Mouse (Mus musculus) A20 (cell line): ENCODE measurements around the gene Foxk1.

Experiments used
- DNase-seq: peaks from one replicate; pipeline ENCODE4 v3.0.0-alpha.2; 2011; ENCODE audit warnings: low read depth, low spot score

Gene Foxk1

DNA sequence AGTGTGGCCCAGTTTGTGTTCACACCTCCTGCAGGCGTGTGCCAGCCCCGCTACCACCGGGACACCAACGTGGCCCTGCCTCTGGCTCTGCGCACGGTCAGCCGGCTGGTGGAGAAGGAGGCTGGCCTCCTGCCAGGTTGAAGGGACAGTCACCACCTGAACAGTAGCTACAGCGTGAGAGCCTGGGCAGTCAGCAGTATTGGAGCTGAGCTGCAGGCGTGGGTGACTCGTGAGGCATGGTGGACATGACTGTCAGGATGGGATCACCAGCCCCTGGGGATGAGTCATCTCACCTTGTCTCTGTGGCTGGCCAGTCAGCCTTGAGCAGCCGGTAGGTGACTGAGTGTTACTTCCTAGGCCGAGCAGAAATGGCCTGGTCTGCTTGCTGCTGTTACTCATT, 76.0 kb downstream of the Foxk1 start:
- DNase-seq = no peak

DNA sequence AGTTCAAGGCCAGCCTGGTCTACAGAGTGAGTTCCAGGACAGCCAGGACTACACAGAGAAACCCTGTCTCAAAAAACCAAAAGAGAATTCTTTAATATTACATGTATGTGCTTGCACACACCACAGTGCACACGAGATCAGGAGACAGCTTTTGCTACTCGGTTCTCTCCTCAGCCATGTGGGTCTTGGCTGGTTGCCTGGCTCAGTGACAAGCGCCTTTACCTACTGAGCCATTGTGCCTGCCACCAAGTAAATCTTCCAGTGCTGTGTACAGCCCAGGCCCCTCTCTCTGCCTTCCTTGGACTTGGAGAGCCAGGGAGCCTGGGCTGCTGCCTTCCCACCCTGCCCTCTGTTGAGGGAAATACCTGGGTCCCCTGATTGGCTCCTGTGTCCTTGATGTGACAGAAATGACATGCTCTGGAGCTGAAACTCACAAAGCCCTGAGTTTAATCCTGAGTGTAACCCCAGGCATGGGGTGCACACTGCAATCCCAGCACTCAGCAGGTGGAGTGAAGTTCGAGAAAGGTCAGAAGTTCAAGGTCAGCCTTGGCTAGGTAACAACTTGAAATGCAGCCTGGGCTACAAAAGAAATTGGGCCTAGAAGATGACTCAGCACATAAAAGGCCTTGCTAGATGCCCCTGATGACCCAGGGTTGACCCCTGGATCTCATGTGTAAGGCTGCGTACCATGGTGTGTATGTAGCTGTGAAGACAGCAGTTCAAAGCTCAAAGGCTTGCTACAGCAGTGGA, 76.7 kb downstream of the Foxk1 start:
- DNase-seq = no peak

DNA sequence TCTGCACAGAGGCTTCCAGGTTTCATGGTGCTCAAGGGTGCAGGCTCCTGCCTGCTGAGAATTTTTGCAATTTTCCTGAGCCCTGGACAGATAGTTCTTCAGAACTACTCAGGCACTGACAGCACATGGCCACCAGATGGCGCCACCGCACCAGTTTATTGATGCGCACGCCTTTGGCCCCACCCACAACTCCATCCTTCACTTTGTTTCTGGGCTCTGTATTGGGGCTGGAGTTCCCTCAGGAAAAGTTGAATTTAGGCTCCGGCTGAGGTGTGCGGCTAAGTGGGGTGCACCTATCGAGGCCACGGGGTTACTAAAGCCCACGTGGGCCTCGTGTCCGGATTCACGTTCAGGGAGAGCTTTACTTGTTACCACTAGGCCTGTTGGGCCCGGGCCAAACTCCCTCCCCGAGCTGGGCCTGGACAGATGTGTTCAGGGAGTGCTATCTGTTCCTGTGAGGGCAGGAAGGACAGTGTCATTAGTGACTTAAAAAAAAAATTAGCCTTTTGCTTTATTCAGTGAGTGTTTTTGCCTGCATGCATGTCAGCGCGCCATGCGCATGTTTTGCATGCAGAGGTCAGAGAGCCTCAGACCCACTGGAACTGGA, 77.6 kb downstream of the Foxk1 start:
- peak; percentile 67 for DNase-seq

DNA sequence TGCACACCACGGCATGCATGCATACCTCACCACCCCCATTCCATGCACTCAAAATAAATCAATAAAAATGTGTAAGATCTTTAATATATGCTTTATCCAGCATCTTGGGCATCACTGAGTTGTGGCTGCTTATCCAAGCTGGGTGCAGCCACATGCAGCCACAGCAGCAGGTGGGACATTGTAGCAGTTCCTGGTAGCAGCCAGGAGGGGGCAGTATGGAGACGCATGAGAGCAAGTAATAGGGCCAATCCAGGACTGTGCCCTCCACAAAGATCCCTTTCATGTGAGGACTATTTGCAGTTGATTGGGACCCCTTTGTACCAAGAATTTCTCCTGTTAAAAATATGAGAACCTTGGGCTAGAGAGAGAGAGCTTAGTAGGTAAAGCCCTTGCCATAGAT, 81.2 kb downstream of the Foxk1 start:
- peak; percentile 59 for DNase-seq

DNA sequence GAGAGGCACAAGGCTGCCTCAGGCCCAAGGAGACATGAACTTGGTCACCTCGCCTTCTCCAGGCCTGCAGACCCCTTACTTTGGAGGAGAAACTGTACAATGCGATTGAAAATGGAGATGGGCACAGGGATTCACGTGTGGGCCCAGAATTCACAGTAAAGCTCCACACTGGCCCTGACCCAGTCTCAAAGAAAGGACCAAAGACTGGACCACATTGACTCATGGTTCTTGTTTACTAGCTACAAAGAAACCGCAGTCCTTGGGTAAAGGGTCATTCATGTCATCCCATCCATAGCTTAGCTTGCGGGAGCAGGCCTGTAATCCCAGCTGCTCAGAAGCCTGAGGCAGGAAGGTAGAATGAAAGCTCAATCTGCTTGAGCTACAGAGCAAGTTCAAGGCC, 82.3 kb downstream of the Foxk1 start:
- DNase-seq = no peak

DNA sequence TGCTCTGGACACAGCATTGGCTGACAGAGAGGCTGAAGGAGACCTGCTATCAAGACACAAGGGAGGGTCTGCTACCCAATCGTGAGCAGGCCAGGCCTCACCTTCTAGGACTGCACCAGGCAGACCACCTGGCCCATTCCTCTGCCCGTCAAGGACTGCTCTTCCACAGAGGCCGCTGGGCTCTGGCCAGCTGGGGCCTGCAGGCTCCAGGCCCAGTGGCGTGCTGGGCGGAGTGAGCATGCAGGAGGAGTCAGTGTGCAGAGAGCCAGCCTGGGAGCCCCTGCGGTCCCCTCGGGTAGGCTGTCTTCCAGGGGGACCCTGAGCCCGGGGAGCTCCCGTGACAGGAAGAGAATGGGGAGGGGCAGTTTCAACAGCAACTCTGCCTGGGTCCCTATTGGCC, 85.4 kb downstream of the Foxk1 start:
- no peak for DNase-seq

DNA sequence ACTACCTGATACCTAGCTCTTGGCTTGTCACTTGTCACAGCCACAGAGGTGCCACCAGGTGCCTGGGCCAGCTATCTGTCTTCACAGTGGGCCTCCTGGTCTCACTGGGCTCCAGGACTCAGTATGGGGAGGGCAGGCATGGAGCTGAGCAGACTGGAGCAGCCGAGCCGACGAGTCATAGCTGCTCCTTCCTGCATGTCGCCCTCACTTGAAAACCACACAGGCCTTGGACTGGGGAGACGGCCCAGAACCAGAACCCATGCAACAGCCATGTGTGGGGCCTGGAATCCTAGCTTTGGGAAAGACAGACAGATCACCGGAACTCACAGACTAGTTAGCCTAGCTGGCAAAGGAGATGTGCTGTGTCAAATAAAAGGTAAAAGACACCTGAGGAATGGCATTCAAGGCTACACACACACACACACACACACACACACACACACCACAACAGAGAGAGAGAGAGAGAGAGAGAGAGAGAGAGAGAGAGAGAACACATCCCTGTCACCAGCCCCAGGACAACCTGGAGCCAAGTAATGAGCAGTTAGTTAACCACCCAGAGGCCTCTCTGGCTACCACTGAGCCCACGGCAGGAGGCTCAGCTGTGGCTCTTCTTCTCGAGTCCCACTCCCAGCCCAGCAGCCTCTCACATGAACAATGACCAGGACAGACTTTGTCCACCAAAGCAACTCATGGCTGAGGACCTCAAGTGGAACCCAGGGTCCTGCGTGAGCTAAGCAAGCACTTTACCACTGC, 88.8 kb downstream of the Foxk1 start:
- DNase-seq = no peak

DNA sequence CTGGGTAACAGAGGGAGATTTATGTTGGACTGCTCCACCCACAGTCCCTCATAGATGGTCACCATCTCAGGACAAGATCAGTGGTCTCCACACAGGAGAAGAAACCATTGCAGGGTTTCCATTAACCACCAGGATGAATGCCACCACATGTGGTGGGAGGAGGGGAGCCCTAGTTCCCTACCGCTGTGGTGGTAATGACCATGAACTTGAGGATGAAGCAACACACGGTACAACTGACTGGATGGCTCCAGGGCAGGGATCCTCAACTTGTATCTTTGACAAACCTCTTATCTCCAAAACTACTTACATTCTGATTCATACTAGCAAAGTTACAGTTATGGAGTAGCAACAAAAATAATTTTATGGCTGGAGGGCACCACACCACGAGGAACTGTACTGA, 92.0 kb downstream of the Foxk1 start:
- no peak for DNase-seq

DNA sequence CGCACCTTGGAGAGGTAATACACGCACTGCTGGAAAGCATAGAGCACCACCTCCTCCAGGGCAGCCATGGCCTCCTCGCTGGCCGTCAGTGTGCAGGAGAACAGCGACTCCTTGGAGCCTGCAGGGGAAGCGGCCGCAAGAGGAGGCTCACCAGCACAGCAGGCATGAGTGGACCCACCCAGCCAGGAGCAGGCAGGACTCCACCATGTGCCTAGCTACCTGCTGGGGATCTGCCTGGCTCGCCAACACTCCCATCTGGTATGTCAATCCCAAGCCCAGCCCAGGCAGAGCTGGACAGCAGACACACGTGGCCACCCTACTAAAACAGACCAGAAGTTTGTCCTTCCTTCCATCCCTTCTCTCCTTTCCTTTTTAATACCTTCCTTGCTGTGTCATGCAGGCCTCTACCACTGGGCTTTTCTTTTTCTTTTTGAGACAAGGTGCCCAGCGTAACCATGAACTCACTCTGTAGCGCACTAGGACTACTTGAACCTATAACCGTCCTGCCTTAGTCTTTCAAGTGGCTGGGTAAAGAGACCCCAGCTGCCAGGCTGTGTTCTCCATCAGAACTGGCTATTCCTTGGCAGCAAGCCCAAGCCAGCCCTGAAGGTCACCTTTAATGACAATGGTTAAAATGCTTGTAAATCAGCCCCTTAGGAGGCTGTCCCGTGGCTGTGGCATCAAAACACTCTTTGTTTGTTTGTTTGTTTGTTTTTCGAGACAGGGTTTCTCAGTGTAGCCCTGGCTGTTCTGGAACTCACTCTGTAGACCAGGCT, 94.2 kb downstream of the Foxk1 start:
- no peak for DNase-seq

DNA sequence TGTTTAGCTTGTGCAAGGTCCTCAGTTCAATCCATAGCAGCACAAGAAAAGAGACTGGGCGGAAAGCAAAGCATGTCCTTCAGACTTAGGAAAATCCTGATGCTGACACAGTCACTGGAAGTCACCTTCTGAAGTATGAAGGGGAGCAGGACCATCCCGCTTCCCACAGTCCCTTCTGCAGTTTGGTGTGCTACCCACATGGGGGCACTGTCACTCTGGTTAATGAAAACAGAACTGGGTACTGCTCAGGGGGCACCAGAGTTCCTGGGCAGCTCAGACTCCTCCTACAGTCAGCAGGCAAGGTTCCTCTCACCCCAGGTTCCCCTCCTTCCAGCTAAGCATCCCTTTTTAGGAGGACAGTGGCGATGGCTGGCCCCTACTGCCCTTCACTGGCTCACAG, 97.7 kb downstream of the Foxk1 start:
- DNase-seq = peak; percentile 54

DNA sequence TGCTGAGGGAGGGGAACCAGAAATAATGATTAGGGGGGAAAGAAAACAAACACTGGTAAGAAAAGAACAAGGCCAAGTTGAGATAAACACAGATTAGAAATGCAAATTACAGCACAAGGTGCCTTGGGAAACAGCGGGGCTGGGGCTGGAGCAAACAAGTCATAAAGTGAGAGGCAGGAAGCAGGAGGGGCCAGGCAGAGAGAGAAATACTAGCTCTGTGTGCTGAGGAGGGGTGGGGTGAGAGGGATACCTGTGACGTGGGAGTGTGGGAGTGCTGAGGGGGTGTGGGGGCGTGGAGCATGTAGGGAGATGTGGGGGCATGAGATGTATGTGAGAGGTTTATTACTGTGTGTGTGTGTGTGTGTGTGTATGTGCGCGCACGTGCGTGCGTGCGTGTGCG, 99.6 kb downstream of the Foxk1 start:
- peak; percentile 11 for DNase-seq

DNA sequence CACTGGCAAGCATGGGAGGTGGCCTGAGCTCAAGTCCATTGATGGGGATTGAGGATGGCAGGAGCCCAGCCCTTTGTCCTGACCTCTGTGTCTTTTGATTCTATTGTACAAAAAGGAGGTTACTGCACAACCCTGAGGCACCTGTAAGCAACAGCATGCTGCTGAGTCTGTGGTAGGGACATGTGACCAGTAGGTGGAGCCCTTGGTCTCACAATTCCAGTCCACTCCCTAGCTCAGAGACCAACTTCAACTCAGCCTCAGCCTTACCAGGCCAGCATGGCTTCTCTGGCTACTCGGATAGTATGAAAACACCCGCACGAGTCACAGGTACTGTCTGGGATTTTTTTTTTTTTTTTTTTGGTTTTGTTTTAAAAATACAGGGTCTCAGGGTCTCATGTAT, 101.1 kb downstream of the Foxk1 start:
- DNase-seq = peak; percentile 76

DNA sequence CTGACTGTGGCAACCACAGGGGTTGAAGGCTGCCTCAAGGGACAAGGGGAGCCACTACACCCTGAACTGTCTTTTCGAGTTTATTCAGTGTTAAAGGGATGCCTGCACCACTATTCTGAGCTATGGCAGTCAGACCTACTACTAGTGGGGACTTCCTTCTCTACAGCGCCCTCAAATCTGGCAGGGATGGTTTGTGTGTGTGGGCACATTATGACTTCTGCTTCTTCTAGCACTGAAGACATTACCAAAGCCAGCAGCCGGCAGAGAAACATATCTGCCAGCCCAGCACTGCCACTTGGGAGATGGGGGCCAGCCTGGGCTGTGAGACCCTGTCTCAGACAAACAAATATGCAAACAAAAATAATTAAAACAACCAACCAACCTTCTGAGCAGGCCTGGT, 102.9 kb downstream of the Foxk1 start:
- DNase-seq = no peak

DNA sequence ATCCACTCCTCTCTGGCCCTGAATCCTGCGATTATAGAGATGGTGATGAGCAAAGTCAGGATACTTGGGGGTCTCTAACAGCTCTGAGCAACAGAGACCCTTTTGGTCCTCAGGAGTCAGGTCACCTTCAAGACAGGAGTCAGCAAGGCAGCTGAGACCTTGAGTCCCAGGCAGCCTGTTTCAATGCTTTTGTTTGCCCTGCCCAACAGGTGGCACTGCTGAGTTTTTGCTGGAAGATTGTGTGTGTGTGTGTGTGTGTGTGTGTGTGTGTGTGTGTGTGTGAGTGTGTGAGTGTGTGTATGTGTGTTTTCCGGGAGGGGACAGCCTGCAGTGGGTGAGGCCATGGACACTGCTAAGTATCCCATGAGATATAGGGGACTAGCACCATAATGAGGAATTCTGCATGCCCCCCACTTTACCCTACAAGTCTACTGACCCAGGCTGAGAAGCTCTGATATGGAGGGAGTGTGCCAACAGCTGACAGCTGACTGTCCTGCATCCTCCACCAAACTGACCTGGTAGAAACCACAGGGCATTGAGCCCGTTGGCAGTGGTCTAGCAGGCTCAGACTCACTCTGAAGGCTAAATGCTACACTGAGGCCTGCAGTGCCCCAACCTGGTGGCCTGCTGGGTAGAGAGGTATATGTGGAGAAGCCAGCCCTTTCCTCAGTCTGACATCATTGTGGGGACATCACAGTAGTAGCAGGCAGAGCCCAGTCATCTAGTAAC, 104.6 kb downstream of the Foxk1 start:
- peak; percentile 36 for DNase-seq

DNA sequence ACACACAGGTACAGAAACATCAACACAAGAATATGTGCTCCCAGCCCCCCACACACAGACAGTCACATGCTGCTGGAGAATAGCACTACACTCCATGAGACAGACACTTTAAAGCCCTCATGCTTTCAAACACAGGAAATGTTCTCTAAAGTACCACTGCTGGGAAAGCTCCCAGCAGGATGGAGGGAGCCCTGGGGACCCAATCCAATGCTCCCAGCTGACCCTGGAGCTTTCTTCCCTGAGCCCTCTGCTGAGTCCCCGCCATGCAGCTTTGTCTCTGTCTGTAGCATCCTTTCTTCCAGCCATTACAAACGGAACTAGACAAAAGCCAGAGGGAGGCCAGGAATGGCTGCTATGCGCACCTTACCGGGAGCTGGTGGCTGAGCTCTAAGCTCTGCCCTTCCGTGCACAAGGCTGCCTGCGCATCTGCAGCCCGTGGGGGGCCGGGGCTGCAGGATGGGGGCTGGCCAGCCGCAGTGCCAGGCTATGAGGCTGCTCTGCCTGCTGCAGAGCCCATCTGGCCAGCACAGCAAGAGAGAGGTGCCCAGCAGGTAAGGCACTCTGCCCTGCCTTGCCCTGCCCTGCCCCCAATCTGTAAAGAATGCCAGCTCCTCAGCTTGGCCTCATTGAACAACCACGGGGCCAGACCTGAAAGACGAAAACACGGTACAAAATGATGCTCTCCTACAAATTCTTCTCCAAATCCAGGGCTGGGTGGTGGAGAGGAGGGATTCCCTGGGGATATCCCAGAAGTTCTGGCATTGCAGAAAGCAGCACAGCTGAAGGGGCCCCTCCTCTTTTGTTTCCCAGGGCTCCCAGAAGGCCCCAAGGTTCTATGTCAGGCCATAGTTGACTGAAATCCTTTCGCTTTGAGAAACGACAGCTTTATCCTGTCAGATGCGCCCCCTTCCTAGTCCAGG, 108.1 kb downstream of the Foxk1 start:
- no peak for DNase-seq

DNA sequence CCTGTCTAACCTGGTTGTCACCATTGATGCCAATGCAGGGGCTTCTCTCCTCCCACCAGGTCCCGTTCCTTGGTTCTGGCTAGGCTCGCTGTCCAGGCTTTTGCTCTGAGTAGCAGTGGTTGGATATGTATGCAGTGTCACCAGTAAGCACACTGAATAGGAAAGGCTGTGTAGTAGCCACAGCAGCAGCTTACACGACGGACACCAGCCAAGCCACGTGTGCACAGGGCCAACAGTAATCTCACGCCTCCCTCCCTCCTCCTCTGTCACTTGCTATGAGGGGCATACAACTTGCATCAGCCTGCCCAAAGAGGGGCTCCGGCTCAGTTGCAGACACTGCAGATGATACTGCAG, 108.7 kb downstream of the Foxk1 start:
- DNase-seq = no peak
